In the genomic region with DNA sequence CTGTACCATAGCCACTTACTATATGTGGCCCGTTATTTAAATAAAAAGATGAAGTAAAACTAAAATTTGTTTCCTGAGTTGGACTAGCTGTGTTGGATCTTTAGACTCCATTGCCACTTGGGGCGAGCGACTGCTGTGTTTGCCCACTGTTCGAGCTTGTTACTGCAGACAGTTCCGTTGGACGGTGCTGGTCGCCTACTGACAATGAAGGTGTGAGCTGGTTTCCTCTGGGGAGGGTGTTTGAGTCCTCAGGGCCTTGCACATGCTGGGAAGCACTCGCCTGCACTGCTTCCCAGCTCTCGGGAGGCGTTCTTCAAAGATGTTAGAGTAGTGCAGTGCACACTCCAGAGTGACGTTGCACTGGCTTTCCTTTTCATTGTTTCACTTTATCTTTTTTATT, we compare ENCODE assay signal across 8 mouse cellular contexts. TPM values are rescaled to one million over a fixed set of nuclear protein-coding genes. Genes with fewer than 3 reads are reported as not detected.
DNase-seq lines count a peak whose midpoint lies in the region; ATAC-seq lines count a peak whose summit lies in the region.

No protein-coding gene starts in this region.

- no peak for ATAC-seq in heart, embryonic 13.5 days (ENCODE audit: extremely low read depth, insufficient number of reproducible peaks, low FRiP score, low TSS enrichment)
- no peak for ATAC-seq in liver, embryonic 15.5 days (ENCODE audit: insufficient read depth)
- ATAC-seq in stomach, embryonic 15.5 days (ENCODE audit: insufficient read depth, low FRiP score, low read depth) = no peak

- H3K27me3 ChIP-seq in heart, embryonic 13.5 days (replicated peaks) = no peaks in the 10 kb centered on the region
- H3K27me3 ChIP-seq in liver, embryonic 15.5 days = no peaks in the 10 kb centered on the region
- no peaks in the 10 kb centered on the region for H3K27me3 ChIP-seq in stomach, embryonic 15.5 days (replicated peaks)

- peak; percentile 31 for DNase-seq in kidney, postnatal 10 days
- no peak for DNase-seq in kidney, adult 9 months
- DNase-seq in NIH3T3 (ENCODE audit: low read depth) = peak; percentile 11
- DNase-seq in yolk sac, embryonic 10.5 days (ENCODE audit: low spot score) = no peak
- no peak for DNase-seq in adrenal gland, adult 18-20 months (ENCODE audit: low spot score in 2 of 2)

- peak overlapping the region; percentile 91 for H3K4me3 ChIP-seq in heart, embryonic 13.5 days
- H3K4me3 ChIP-seq in liver, embryonic 15.5 days (replicated peaks) = peak overlapping the region; percentile 92
- H3K4me3 ChIP-seq in stomach, embryonic 15.5 days (replicated peaks) = peak overlapping the region; percentile 1; the same call in 1 of the 2 replicates

- H3K36me3 ChIP-seq in heart, embryonic 13.5 days = peaks cover 14% of the 10 kb centered on the region; the same call in 1 of the 2 replicates
- peaks cover 3% of the 10 kb centered on the region; the same call in 1 of the 2 replicates for H3K36me3 ChIP-seq in liver, embryonic 15.5 days (replicated peaks)
- H3K36me3 ChIP-seq in stomach, embryonic 15.5 days = no peaks in the 10 kb centered on the region

- H3K9me3 ChIP-seq in heart, embryonic 13.5 days = no peaks in the 10 kb centered on the region
- no peaks in the 10 kb centered on the region for H3K9me3 ChIP-seq in liver, embryonic 15.5 days (replicated peaks)
- H3K9me3 ChIP-seq in stomach, embryonic 15.5 days = no peaks in the 10 kb centered on the region

- peak overlapping the region; percentile 99 for H3K9ac ChIP-seq in heart, embryonic 13.5 days
- H3K9ac ChIP-seq in liver, embryonic 15.5 days = peak overlapping the region; percentile 93
- no peak overlapping the region for H3K9ac ChIP-seq in stomach, embryonic 15.5 days

- peak overlapping the region; percentile 84 for H3K4me2 ChIP-seq in heart, embryonic 13.5 days
- H3K4me2 ChIP-seq in liver, embryonic 15.5 days = peak overlapping the region; percentile 85
- peak overlapping the region; percentile 78 for H3K4me2 ChIP-seq in stomach, embryonic 15.5 days

- peaks cover 71% of the 10 kb centered on the region for H3K4me1 ChIP-seq in heart, embryonic 13.5 days
- peaks cover 69% of the 10 kb centered on the region for H3K4me1 ChIP-seq in liver, embryonic 15.5 days (replicated peaks)
- peaks cover 32% of the 10 kb centered on the region for H3K4me1 ChIP-seq in stomach, embryonic 15.5 days

- peak overlapping the region; percentile 95 for H3K27ac ChIP-seq in heart, embryonic 13.5 days (replicated peaks)
- H3K27ac ChIP-seq in liver, embryonic 15.5 days (replicated peaks) = peak overlapping the region; percentile 96
- peak overlapping the region; percentile 77 for H3K27ac ChIP-seq in stomach, embryonic 15.5 days

- WGBS in heart, embryonic 13.5 days = 19% methylated on average over 11 of the region's 11 CpGs
- 18% methylated on average over 11 of the region's 11 CpGs for WGBS in liver, embryonic 15.5 days (ENCODE audit: insufficient replicate concordance)
- 41% methylated on average over 11 of the region's 11 CpGs for WGBS in stomach, embryonic 15.5 days

RNA-seq across cellular contexts. Expression of a gene that starts 3.7 kb away (rescaled TPM):
- polyA plus RNA-seq in heart, embryonic 13.5 days (2015; fragmentation: Nextera tagmentation; extraction: Ambion mirVana) = 400 and 438 TPM in 2 replicates
- polyA plus RNA-seq in liver, embryonic 15.5 days (2015; fragmentation: Nextera tagmentation; extraction: Ambion mirVana) = 176 and 191 TPM in 2 replicates
- 493 and 505 TPM in 2 replicates for polyA plus RNA-seq in stomach, embryonic 15.5 days (2015; fragmentation: Nextera tagmentation; extraction: Ambion mirVana)
- 100 to 1,000 TPM; 174 to 191 TPM for total RNA-seq in adrenal gland, adult 18-20 months (2021)

RNA-seq across cellular contexts. Expression of a gene that starts 38.7 kb away (rescaled TPM):
- polyA plus RNA-seq in heart, embryonic 13.5 days (2015; fragmentation: Nextera tagmentation; extraction: Ambion mirVana) = 0.36 and 0.64 TPM in 2 replicates
- 0.29 and 0.68 TPM in 2 replicates for polyA plus RNA-seq in liver, embryonic 15.5 days (2015; fragmentation: Nextera tagmentation; extraction: Ambion mirVana)
- 1.1 and 1.3 TPM in 2 replicates for polyA plus RNA-seq in stomach, embryonic 15.5 days (2015; fragmentation: Nextera tagmentation; extraction: Ambion mirVana)
- total RNA-seq in adrenal gland, adult 18-20 months (2021) = not detected

RNA-seq across cellular contexts. Expression of a gene that starts 44.9 kb away (rescaled TPM):
- 164 and 188 TPM in 2 replicates for polyA plus RNA-seq in heart, embryonic 13.5 days (2015; fragmentation: Nextera tagmentation; extraction: Ambion mirVana)
- 93.1 and 113 TPM in 2 replicates for polyA plus RNA-seq in liver, embryonic 15.5 days (2015; fragmentation: Nextera tagmentation; extraction: Ambion mirVana)
- polyA plus RNA-seq in stomach, embryonic 15.5 days (2015; fragmentation: Nextera tagmentation; extraction: Ambion mirVana) = 229 and 235 TPM in 2 replicates
- total RNA-seq in adrenal gland, adult 18-20 months (2021) = 100 to 1,000 TPM; 158 to 197 TPM

RNA-seq across cellular contexts. Expression of a gene that starts 45.1 kb away (rescaled TPM):
- 227 and 252 TPM in 2 replicates for polyA plus RNA-seq in heart, embryonic 13.5 days (2015; fragmentation: Nextera tagmentation; extraction: Ambion mirVana)
- polyA plus RNA-seq in liver, embryonic 15.5 days (2015; fragmentation: Nextera tagmentation; extraction: Ambion mirVana) = 32.0 and 34.7 TPM in 2 replicates
- polyA plus RNA-seq in stomach, embryonic 15.5 days (2015; fragmentation: Nextera tagmentation; extraction: Ambion mirVana) = 117 and 124 TPM in 2 replicates
- 10 to 100 TPM; 68.2 to 83.0 TPM for total RNA-seq in adrenal gland, adult 18-20 months (2021)

RNA-seq across cellular contexts. Expression of a gene that starts 45.2 kb away (rescaled TPM):
- not detected in 2 replicates for polyA plus RNA-seq in heart, embryonic 13.5 days (2015; fragmentation: Nextera tagmentation; extraction: Ambion mirVana)
- not detected in 2 replicates for polyA plus RNA-seq in liver, embryonic 15.5 days (2015; fragmentation: Nextera tagmentation; extraction: Ambion mirVana)
- polyA plus RNA-seq in stomach, embryonic 15.5 days (2015; fragmentation: Nextera tagmentation; extraction: Ambion mirVana) = not detected in 2 replicates
- total RNA-seq in adrenal gland, adult 18-20 months (2021) = not detected

Comparison
In these comparisons a context has a peak if more than half of its experiments do, and no peak if none do; other contexts are left out.
1. DNase-seq: peak in kidney, postnatal 10 days (single experiment) and NIH3T3 (single experiment); none in kidney, adult 9 months (single experiment), yolk sac, embryonic 10.5 days (single experiment) and adrenal gland, adult 18-20 months (0 of 2).
2. H3K4me3 ChIP-seq: peak in every context shown above with its lines; median percentile 92 in liver, embryonic 15.5 days; 91 in heart, embryonic 13.5 days; 1 in stomach, embryonic 15.5 days.
3. Peak in every context shown above with its lines, with median percentiles within 50 percentile points of each other: H3K27ac ChIP-seq and H3K4me2 ChIP-seq.